Mouse (Mus musculus): ENCODE data around the gene Cyp26b1. TPM values are rescaled to one million over a fixed set of nuclear protein-coding genes. Genes with fewer than 3 reads are reported as not detected.

The Cyp26b1 gene
- polyA plus RNA-seq, 1 experiment from 2014 or later, result 19.2 TPM

DNA sequence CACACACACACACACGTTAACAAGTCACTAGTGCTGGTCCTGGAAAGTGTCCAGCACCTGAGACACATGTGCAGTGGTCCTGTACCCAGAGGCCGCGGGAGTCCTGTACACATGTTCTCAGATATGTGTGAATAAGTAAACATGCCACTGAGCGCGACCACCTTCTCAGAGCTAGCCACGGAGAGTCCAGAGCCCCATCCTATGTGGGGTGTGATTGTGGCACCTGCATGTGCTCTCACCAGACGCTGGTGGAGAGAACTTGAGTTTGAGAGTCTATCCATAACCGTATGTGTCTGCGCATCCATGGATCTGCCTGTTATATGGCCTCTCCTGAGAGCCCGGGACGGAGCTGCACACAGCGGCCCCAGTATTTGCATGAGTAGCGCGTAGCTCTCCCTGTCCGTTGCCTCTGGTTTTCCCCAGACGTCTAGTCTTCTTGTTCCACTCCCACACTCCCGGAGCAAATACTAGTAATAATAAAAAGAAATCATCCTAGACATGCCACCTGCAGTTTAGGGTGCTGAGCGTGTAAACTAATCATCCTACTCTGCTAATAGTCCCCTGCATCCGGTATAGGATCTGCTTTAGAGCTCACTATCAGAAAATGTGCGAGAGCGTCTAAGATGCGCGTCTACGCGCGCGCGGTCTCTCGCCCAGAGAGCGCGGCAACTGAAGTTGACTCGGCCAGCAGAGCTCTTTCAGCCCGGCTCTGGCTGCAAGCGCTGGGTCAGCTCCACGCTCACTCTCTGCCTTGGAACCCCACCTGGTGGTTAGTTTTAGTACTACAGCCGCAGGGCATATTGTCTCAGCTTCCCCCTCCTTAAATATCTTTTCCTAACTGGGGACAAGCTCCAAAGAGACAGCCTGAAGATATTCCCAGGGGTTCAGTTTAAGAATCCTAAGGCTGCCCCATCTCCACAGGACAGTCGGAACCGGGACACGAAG lies 3.7 kb downstream of the Cyp26b1 start:
- H3K27me3 ChIP-seq (ENCODE audit: control insufficient read depth, insufficient read depth, low read length), result peaks cover 44% of the 10 kb centered on the region
- no peaks in the 10 kb centered on the region for H3K9me3 ChIP-seq (ENCODE audit: control insufficient read depth, low read length)
- peaks cover 5% of the 10 kb centered on the region for H3K4me1 ChIP-seq (replicated peaks; ENCODE audit: control insufficient read depth, insufficient read depth, low read length)
- 0 out of 2 replicates have a peak overlapping the region, but pooled peaks have one; percentile 20 for H3K27ac ChIP-seq (ENCODE audit: low read depth, low read length)
- WGBS, result 3% methylated on average over 39 of the region's 39 CpGs
- peak; percentile 95 for DNase-seq (ENCODE audit: low spot score)
- H3K9ac ChIP-seq (ENCODE audit: low read depth, low read length), result peak overlapping the region; percentile 48; the same call in 1 of the 2 replicates
- H3K36me3 ChIP-seq (ENCODE audit: control insufficient read depth, insufficient read depth, low read length), result no peaks in the 10 kb centered on the region
- peak overlapping the region; percentile 55 for H3K4me3 ChIP-seq (ENCODE audit: low read depth, low read length)
- H3K4me2 ChIP-seq (replicated peaks; ENCODE audit: low read depth, low read length), result peak overlapping the region; percentile 88
- peak; percentile 58 for ATAC-seq (ENCODE audit: low FRiP score)

DNA sequence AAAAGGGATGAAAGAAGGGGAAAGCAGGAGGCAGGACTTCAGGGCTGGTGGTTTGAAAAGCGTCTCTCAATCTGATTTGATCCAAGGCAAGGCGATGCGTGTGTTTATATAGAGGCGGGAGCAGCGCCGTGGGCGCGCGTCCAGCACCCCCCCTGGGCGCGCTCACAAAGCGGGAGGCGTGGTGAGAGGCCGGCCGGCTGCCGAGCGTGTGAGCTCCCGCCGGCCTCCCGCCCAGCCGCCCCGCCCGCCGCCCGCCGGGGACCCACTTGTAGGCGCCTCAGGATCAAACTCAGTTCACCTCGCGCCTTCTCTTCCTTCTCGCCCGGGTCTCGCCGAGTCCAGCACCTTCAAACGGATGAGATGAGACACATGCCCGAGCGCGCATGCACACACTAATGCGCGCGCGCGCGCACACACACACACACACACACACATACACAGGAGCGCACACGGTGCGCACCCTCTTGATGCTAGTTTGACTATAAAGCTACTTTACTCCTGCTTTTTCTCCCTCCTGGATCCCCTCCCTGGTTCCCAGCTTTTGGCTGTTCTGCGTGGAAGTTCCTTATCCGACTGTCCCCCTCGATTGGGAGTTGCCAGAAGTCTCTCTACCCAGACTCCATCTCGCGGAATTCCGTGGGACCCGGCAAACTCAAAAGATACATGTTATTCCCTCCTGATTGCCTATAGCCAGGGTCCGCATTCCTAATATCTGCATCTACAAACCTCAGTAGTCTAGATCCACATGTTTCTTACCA lies 4.6 kb downstream of the Cyp26b1 start:
- peaks cover 53% of the 10 kb centered on the region for H3K27me3 ChIP-seq (ENCODE audit: control insufficient read depth, insufficient read depth, low read length)
- peak overlapping the region; percentile 71 for H3K9ac ChIP-seq (ENCODE audit: low read depth, low read length)
- peak overlapping the region; percentile 88 for H3K4me2 ChIP-seq (replicated peaks; ENCODE audit: low read depth, low read length)
- no peaks in the 10 kb centered on the region for H3K9me3 ChIP-seq (ENCODE audit: control insufficient read depth, low read length)
- peak; percentile 43 for ATAC-seq (ENCODE audit: low FRiP score)
- peaks cover 10% of the 10 kb centered on the region for H3K4me1 ChIP-seq (replicated peaks; ENCODE audit: control insufficient read depth, insufficient read depth, low read length)
- no peaks in the 10 kb centered on the region for H3K36me3 ChIP-seq (ENCODE audit: control insufficient read depth, insufficient read depth, low read length)
- peak overlapping the region; percentile 55 for H3K4me3 ChIP-seq (ENCODE audit: low read depth, low read length)
- WGBS, result under 1% methylated on average over 46 of the region's 54 CpGs
- peak; percentile 81 for DNase-seq (ENCODE audit: low spot score)
- H3K27ac ChIP-seq (ENCODE audit: low read depth, low read length), result peak overlapping the region; percentile 37

DNA sequence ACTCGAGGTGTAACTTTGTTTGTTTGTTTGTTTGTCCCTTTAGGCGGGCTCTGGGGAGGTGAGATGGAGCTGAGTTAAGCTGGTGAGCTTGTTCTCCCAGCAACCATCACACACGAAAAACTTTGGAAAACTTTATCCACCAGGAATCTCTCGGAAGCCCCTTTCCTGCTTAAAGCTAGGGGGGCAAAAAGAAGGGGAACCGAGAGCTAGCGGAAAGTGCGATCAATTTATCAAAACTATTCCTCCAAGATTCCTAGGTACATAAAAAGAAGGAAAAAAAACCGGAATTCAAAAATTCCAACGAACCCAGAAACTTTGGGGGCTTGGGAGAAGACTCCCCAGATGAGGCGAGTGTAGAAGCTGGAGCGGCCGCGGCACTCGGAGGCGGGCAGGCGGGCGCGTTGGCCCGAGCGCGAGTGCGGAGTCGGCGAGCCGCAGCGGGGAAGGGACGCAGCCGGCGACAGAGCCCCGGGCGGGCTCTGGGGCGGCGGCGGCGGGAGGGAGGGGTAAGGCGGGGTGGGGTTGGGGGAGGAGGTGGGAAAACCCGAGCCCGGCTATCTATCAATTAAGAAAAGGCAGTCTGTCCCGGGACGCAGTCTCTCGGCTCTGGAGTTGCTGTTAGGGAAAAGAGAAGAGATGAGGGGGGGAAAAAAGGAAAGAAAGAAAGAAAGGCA lies 5.3 kb downstream of the Cyp26b1 start:
- peak overlapping the region; percentile 55 for H3K4me3 ChIP-seq (ENCODE audit: low read depth, low read length)
- no peaks in the 10 kb centered on the region for H3K36me3 ChIP-seq (ENCODE audit: control insufficient read depth, insufficient read depth, low read length)
- DNase-seq (ENCODE audit: low spot score) (peak; percentile 65), ATAC-seq (ENCODE audit: low FRiP score) (peak; percentile 18; the same call in 1 of the 2 replicates)
- H3K4me1 ChIP-seq (replicated peaks; ENCODE audit: control insufficient read depth, insufficient read depth, low read length), result peaks cover 10% of the 10 kb centered on the region
- under 1% methylated on average over 38 of the region's 41 CpGs for WGBS
- peak overlapping the region; percentile 71 for H3K9ac ChIP-seq (ENCODE audit: low read depth, low read length)
- peak overlapping the region; percentile 75 for H3K27ac ChIP-seq (ENCODE audit: low read depth, low read length)
- peak overlapping the region; percentile 88 for H3K4me2 ChIP-seq (replicated peaks; ENCODE audit: low read depth, low read length)
- no peaks in the 10 kb centered on the region for H3K9me3 ChIP-seq (ENCODE audit: control insufficient read depth, low read length)
- H3K27me3 ChIP-seq (ENCODE audit: control insufficient read depth, insufficient read depth, low read length), result peaks cover 60% of the 10 kb centered on the region

GRCm38 (mm10) chr6:84587471-84588101 lies 6.1 kb downstream of the Cyp26b1 start:
- H3K4me2 ChIP-seq (replicated peaks; ENCODE audit: low read depth, low read length), result peak overlapping the region; percentile 88
- H3K36me3 ChIP-seq (ENCODE audit: control insufficient read depth, insufficient read depth, low read length), result no peaks in the 10 kb centered on the region
- H3K27me3 ChIP-seq (ENCODE audit: control insufficient read depth, insufficient read depth, low read length), result peaks cover 68% of the 10 kb centered on the region
- WGBS, result under 1% methylated on average over 51 of the region's 51 CpGs
- peaks cover 13% of the 10 kb centered on the region for H3K4me1 ChIP-seq (replicated peaks; ENCODE audit: control insufficient read depth, insufficient read depth, low read length)
- DNase-seq (ENCODE audit: low spot score) (peak; percentile 73), ATAC-seq (ENCODE audit: low FRiP score) (no peak)
- H3K9me3 ChIP-seq (ENCODE audit: control insufficient read depth, low read length), result no peaks in the 10 kb centered on the region
- peak overlapping the region; percentile 71 for H3K9ac ChIP-seq (ENCODE audit: low read depth, low read length)
- H3K27ac ChIP-seq (ENCODE audit: low read depth, low read length), result peak overlapping the region; percentile 75
- peak overlapping the region; percentile 55 for H3K4me3 ChIP-seq (ENCODE audit: low read depth, low read length)

DNA sequence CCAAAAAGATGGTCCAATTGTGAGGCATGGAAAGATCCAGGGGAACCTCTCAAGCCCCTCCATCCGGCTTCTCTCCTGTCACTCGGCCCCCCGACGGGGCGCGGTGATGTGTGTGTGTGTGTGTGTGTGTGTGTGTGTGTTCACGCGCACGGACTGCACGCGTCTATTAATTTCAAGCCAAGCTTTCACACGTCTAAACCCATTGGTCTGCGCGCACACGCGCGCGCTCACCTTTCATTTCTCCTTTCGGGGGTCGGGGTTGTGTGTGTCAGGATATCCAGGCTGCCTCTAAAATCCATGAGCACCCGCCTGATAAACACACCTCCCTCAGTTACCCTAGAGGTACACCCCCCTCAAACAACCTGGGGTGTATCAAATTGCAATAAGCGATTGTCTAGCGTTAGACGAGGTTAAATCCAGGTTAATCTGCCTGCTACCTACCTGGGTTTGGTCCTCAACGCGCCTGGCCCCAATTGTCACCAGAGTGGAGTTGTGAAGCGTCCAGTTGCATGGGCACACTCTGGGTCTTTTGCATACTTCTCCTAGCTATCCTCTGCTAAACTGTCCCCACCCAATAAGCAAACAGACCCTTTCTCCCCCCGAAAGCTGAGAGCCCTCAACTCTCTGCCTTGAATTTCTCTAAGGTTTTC lies 7.0 kb downstream of the Cyp26b1 start:
- Histone ChIP-seq H3K36me3 (ENCODE audit: control insufficient read depth, insufficient read depth, low read length) (no peaks in the 10 kb centered on the region), H3K4me2 (replicated peaks; ENCODE audit: low read depth, low read length) (peak overlapping the region; percentile 88), H3K9me3 (ENCODE audit: control insufficient read depth, low read length) (no peaks in the 10 kb centered on the region), H3K4me3 (ENCODE audit: low read depth, low read length) (peak overlapping the region; percentile 55), H3K27me3 (ENCODE audit: control insufficient read depth, insufficient read depth, low read length) (peaks cover 75% of the 10 kb centered on the region), H3K27ac (ENCODE audit: low read depth, low read length) (peak overlapping the region; percentile 75; the same call in 1 of the 2 replicates), H3K4me1 (replicated peaks; ENCODE audit: control insufficient read depth, insufficient read depth, low read length) (peaks cover 13% of the 10 kb centered on the region), H3K9ac (ENCODE audit: low read depth, low read length) (peak overlapping the region; percentile 71)
- under 1% methylated on average over 27 of the region's 28 CpGs for WGBS
- DNase-seq (ENCODE audit: low spot score) (peak; percentile 60), ATAC-seq (ENCODE audit: low FRiP score) (no peak)

GRCm38 (mm10) chr6:84585686-84586300 lies 7.9 kb downstream of the Cyp26b1 start:
- Histone ChIP-seq H3K27me3 (ENCODE audit: control insufficient read depth, insufficient read depth, low read length) (peaks cover 84% of the 10 kb centered on the region), H3K4me1 (replicated peaks; ENCODE audit: control insufficient read depth, insufficient read depth, low read length) (peaks cover 13% of the 10 kb centered on the region), H3K9me3 (ENCODE audit: control insufficient read depth, low read length) (no peaks in the 10 kb centered on the region), H3K27ac (ENCODE audit: low read depth, low read length) (peak overlapping the region; percentile 51), H3K4me2 (replicated peaks; ENCODE audit: low read depth, low read length) (peak overlapping the region; percentile 88), H3K4me3 (ENCODE audit: low read depth, low read length) (peak overlapping the region; percentile 55), H3K9ac (ENCODE audit: low read depth, low read length) (peak overlapping the region; percentile 71), H3K36me3 (ENCODE audit: control insufficient read depth, insufficient read depth, low read length) (no peaks in the 10 kb centered on the region)
- DNase-seq (ENCODE audit: low spot score) (no peak), ATAC-seq (ENCODE audit: low FRiP score) (no peak)
- under 1% methylated on average over 37 of the region's 37 CpGs for WGBS

DNA sequence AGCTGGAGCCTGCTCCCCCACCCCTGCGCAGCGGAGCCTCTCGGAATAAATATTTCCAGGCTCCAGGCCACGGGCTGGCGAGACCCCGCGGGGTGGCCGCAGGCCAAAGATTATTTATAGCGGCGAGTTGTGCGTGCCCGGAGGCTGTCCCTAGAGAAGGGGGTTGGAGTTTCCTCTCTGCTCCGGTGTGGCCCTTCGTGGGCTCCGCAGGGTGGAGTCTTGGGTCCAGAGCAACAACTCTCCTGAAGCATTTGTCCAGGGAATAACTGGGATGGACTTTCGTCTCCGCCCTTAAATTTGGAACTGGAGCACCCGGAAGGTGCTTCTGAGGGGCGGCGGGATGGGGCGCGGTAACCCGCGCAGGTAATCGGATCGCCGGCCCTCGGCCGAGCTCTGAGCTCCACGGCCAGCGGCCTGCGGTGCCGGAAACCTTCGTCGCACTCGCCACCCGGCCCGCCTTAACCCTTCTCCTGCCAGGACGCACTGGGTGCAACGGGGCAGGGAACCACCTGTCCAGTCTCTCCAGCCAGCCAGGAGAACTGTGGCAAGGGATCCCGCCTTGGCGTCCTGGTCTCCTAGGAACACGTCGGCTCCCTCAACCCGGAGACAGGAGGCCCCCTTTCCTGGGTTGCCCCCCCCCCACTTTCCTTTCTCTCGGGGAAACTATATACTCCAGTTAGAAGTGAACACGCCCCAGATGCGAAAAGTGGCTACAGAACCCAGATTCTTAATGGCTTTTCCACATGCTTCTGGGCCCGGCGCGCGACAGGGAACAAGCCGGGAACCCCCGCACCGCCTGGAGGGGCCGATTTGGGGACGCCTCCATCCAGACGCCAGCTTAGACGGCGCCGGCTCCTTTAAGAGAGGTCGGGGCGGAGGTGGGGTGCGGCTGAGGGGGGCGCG lies 8.7 kb downstream of the Cyp26b1 start:
- Histone ChIP-seq H3K36me3 (ENCODE audit: control insufficient read depth, insufficient read depth, low read length) (no peaks in the 10 kb centered on the region), H3K4me3 (ENCODE audit: low read depth, low read length) (peak overlapping the region; percentile 55), H3K4me2 (replicated peaks; ENCODE audit: low read depth, low read length) (peak overlapping the region; percentile 88), H3K4me1 (replicated peaks; ENCODE audit: control insufficient read depth, insufficient read depth, low read length) (peaks cover 13% of the 10 kb centered on the region), H3K9me3 (ENCODE audit: control insufficient read depth, low read length) (no peaks in the 10 kb centered on the region), H3K9ac (ENCODE audit: low read depth, low read length) (peak overlapping the region; percentile 71), H3K27me3 (ENCODE audit: control insufficient read depth, insufficient read depth, low read length) (peaks cover 91% of the 10 kb centered on the region), H3K27ac (ENCODE audit: low read depth, low read length) (peak overlapping the region; percentile 51; the same call in 1 of the 2 replicates)
- under 1% methylated on average over 66 of the region's 66 CpGs for WGBS
- ATAC-seq (ENCODE audit: low FRiP score), result no peak
- peak; percentile 65 for DNase-seq (ENCODE audit: low spot score)
